Mouse (Mus musculus) lung, adult 2 months (tissue): ENCODE data around the gene Tnr. TPM values are rescaled to one million over a fixed set of nuclear protein-coding genes. Genes with fewer than 3 reads are reported as not detected.

ENCODE experiments used
- DNase-seq: peaks from one replicate; pipeline ENCODE4 v3.0.0; 2022
- H3K4me1 ChIP-seq: fragments of 200-500 bp; 2 replicates; pipeline ENCODE4 v1.6.1; 2011; ENCODE audit warnings: low read length; ENCODE audit not compliant: control insufficient read depth, insufficient read depth
- H3K4me3 ChIP-seq: fragments of 200-500 bp; replicated peaks from 2 replicates; pipeline ENCODE3; 2011; ENCODE audit warnings: low read depth, mild to moderate bottlenecking, control low read depth, low read length; ENCODE audit errors: extremely low read depth
- CTCF ChIP-seq: fragments of 200-500 bp; IDR thresholded peaks from 2 replicates; pipeline ENCODE4 v1.5.1; 2011; ENCODE audit warnings: mild to moderate bottlenecking, low read length, control low read depth; ENCODE audit not compliant: insufficient read depth
- POLR2A ChIP-seq: fragments of 200-500 bp; IDR thresholded peaks from 2 replicates; pipeline ENCODE4 v1.6.1; 2011; ENCODE audit warnings: low read depth, mild to moderate bottlenecking, control low read depth, low read length, borderline replicate concordance; ENCODE audit errors: extremely low read depth
- WGBS: fragments of 180-500 bp; shearing (Covaris S2); methylation state at CpG from one replicate; pipeline ENCODE4 v1.1.7; 2018; 5-methylcytosine and 5-hydroxymethylcytosine counted together
- polyA plus RNA-seq: library from polyadenylated mRNA; depleted of rRNA; stranded (reverse); fragments of >200 nt; gene quantifications from 2 replicates; pipeline ENCODE4 v1.2.3, GENCODE M21; 2012

Gene Tnr
- polyA plus RNA-seq, 1 experiment = 0.12 TPM

- DNase-seq = no peak
- Histone ChIP-seq H3K4me3 (no peak overlapping the region), H3K4me1 (no peaks in the 10 kb centered on the region)
- no peak for TF ChIP-seq CTCF
- no peak for TF ChIP-seq POLR2A
- 88% methylated on average over 2 of the region's 2 CpGs for WGBS
Observed at GRCm38 (mm10) chr1:159979096-159979495, 455.5 kb downstream of the Tnr start.

- WGBS = 68% methylated on average over 1 of the region's 1 CpGs
- TF ChIP-seq CTCF (no peak), POLR2A (no peak)
- Histone ChIP-seq H3K4me1 (no peaks in the 10 kb centered on the region), H3K4me3 (no peak overlapping the region)
- no peak for DNase-seq
Observed at GRCm38 (mm10) chr1:159980355-159980754, 456.8 kb downstream of the Tnr start.
